Mouse (Mus musculus): Measurements from ENCODE around the gene Gucy1b1.

- TF ChIP-seq TAL1 (IDR thresholded peaks at IDR 0.05; ENCODE audit: low read length): no peak
- no peak for TF ChIP-seq GATA1 (IDR thresholded peaks at IDR 0.05; ENCODE audit: low read length)
Observed at GRCm38 (mm10) chr3:81989692-81990141, 84.8 kb downstream of the Gucy1b1 start.

Data from erythroblast, embryonic 14.5 days (primary cell).